Mouse (Mus musculus) small intestine, adult 2 months (tissue): ENCODE data around the gene Pacsin1.

ENCODE experiments used
- CTCF ChIP-seq: fragments of 200-500 bp; IDR thresholded peaks from 2 replicates; pipeline ENCODE4 v1.5.1; 2012; ENCODE audit warnings: low read depth, mild to moderate bottlenecking, control low read depth, inconsistent platforms, low read length, moderate library complexity, mixed read lengths; ENCODE audit not compliant: insufficient replicate concordance, insufficient read length; ENCODE audit errors: extremely low read depth
- POLR2A ChIP-seq: fragments of 200-500 bp; IDR thresholded peaks from 2 replicates; pipeline ENCODE4 v1.6.1; 2012; ENCODE audit warnings: low read depth, mild to moderate bottlenecking, control low read depth, inconsistent platforms, low read length, moderate library complexity

GRCm38 (mm10) chr17:27677756-27678155 is 22.4 kb downstream of the Pacsin1 start:
- TF ChIP-seq POLR2A, result no peak
- no peak for TF ChIP-seq CTCF
